Comparison of ENCODE assay signal across 13 mouse cellular contexts in genomic region chr4:70097353-70097752, GRCm38 (mm10).
DNase-seq lines count a peak whose midpoint lies in the region; ATAC-seq lines count a peak whose summit lies in the region.
"Had no signal": no experiment of that assay in that cellular context is flagged by ENCODE, and none has a peak within 500 bp of the region (broad histone marks: within the 10 kb centered on the region; RNA-seq: fewer than 3 reads in every experiment).

No protein-coding gene starts in this region.

- no peaks in the 10 kb centered on the region for H3K36me3 ChIP-seq in heart, embryonic 10.5 days
- H3K36me3 ChIP-seq in kidney, embryonic 15.5 days = no peaks in the 10 kb centered on the region
- H3K36me3 ChIP-seq: embryonic facial prominence, embryonic 12.5 days; liver, embryonic 15.5 days; neural tube, embryonic 15.5 days had no signal

- intact Hi-C loops in gastrocnemius, postnatal 14 days (cut with DNase I; ENCODE audit: low total_unique reads) = no loop called here

- H3K9me3 ChIP-seq in heart, embryonic 10.5 days = no peaks in the 10 kb centered on the region
- H3K9me3 ChIP-seq in kidney, embryonic 15.5 days (replicated peaks) = no peaks in the 10 kb centered on the region
- H3K9me3 ChIP-seq: embryonic facial prominence, embryonic 12.5 days; liver, embryonic 15.5 days; neural tube, embryonic 15.5 days had no signal

- H3K4me2 ChIP-seq in kidney, embryonic 15.5 days = no peak overlapping the region
- H3K4me2 ChIP-seq: embryonic facial prominence, embryonic 12.5 days; liver, embryonic 15.5 days; neural tube, embryonic 15.5 days had no signal

- no peak overlapping the region for H3K4me3 ChIP-seq in heart, embryonic 10.5 days
- H3K4me3 ChIP-seq in kidney, embryonic 15.5 days (replicated peaks) = no peak overlapping the region
- H3K4me3 ChIP-seq: embryonic facial prominence, embryonic 12.5 days; liver, embryonic 15.5 days; neural tube, embryonic 15.5 days had no signal

- no peaks in the 10 kb centered on the region for H3K27me3 ChIP-seq in heart, embryonic 10.5 days (ENCODE audit: insufficient read depth, poor library complexity, severe bottlenecking)
- no peaks in the 10 kb centered on the region for H3K27me3 ChIP-seq in kidney, embryonic 15.5 days
- H3K27me3 ChIP-seq: embryonic facial prominence, embryonic 12.5 days; liver, embryonic 15.5 days; neural tube, embryonic 15.5 days had no signal

- H3K4me1 ChIP-seq in heart, embryonic 10.5 days = no peaks in the 10 kb centered on the region
- no peaks in the 10 kb centered on the region for H3K4me1 ChIP-seq in kidney, embryonic 15.5 days
- H3K4me1 ChIP-seq: embryonic facial prominence, embryonic 12.5 days; liver, embryonic 15.5 days; neural tube, embryonic 15.5 days had no signal

- DNase-seq in heart, adult 18-20 months = peak; percentile 23 to 50
- no peak for DNase-seq in heart, embryonic 10.5 days (ENCODE audit: low spot score)
- DNase-seq in lung, postnatal 10 days = peak; percentile 49
- no peak for DNase-seq in lung, postnatal 4 days
- peak; percentile 38 for DNase-seq in gastrocnemius, postnatal 14 days
- no peak for DNase-seq in embryo, embryonic 11 days
- DNase-seq: spleen, adult 18-20 months had no signal

- H3K9ac ChIP-seq in kidney, embryonic 15.5 days = no peak overlapping the region
- H3K9ac ChIP-seq: embryonic facial prominence, embryonic 12.5 days; liver, embryonic 15.5 days; neural tube, embryonic 15.5 days had no signal

- WGBS in heart, embryonic 10.5 days = 73% methylated on average over 3 of the region's 3 CpGs
- WGBS in kidney, embryonic 15.5 days = 59% methylated on average over 3 of the region's 3 CpGs

- H3K27ac ChIP-seq in heart, embryonic 10.5 days = no peak overlapping the region
- H3K27ac ChIP-seq in kidney, embryonic 15.5 days = no peak overlapping the region
- H3K27ac ChIP-seq: embryonic facial prominence, embryonic 12.5 days; liver, embryonic 15.5 days; neural tube, embryonic 15.5 days had no signal

- no peak for ATAC-seq in kidney, embryonic 15.5 days (replicated peaks; ENCODE audit: low FRiP score)
- ATAC-seq: activated CD4-positive, CD25-positive, alpha-beta regulatory T cell, adult 4 months; CD4-positive, CD25-positive, alpha-beta regulatory T cell, adult 4 months had no signal

Comparison
In these comparisons a context has a peak if more than half of its experiments do, and no peak if none do; other contexts are left out.
1. DNase-seq: peak in heart, adult 18-20 months (2 of 2), lung, postnatal 10 days (single experiment) and gastrocnemius, postnatal 14 days (single experiment); none in heart, embryonic 10.5 days (single experiment), lung, postnatal 4 days (0 of 2) and embryo, embryonic 11 days (single experiment).